Mouse (Mus musculus) heart, postnatal 0 days (tissue): ENCODE results near the gene Ano10. TPM values are rescaled to one million over a fixed set of nuclear protein-coding genes. Genes with fewer than 3 reads are reported as not detected.
A peak's percentile ranks its signal among the peaks of the same experiment; 100 is the strongest.

Experiments
- ATAC-seq: fragments of 200-750 bp; cut with Nextera tagmentation; 2 replicates; pipeline ENCODE4 v1.8.0; 2017; ENCODE audit warnings: low read depth, moderate number of reproducible peaks, moderate library complexity; ENCODE audit not compliant: insufficient read depth
- DNase-seq: peaks from one replicate; pipeline ENCODE4 v3.0.0-alpha.2; 2016; ENCODE audit warnings: low spot score
- H3K27ac ChIP-seq: fragments of 300-500 bp; sonication (generic); 2 replicates; pipeline ENCODE4 v1.5.1; 2014; ENCODE audit warnings: low read depth, mild to moderate bottlenecking
- H3K27me3 ChIP-seq: fragments of 300-500 bp; sonication (generic); 2 replicates; pipeline ENCODE4 v1.6.1; 2014; ENCODE audit warnings: low read length, mixed read lengths; ENCODE audit not compliant: control insufficient read depth, insufficient read depth
- H3K36me3 ChIP-seq: fragments of 300-500 bp; sonication (generic); replicated peaks from 2 replicates; pipeline ENCODE4 v1.6.1; 2014; ENCODE audit warnings: low read length, mixed read lengths; ENCODE audit not compliant: control insufficient read depth, insufficient read depth
- H3K4me1 ChIP-seq: fragments of 300-500 bp; sonication (generic); 2 replicates; pipeline ENCODE4 v1.6.1; 2014; ENCODE audit warnings: antibody characterized with exemption; ENCODE audit not compliant: control insufficient read depth, insufficient read depth
- H3K4me2 ChIP-seq: fragments of 300-500 bp; sonication (generic); 2 replicates; pipeline ENCODE4 v1.6.1; 2014; ENCODE audit warnings: low read depth, mild to moderate bottlenecking, low read length, moderate library complexity
- H3K4me3 ChIP-seq: fragments of 300-500 bp; sonication (generic); 2 replicates; pipeline ENCODE4 v1.5.1; 2014; ENCODE audit warnings: low read depth, low read length
- H3K9ac ChIP-seq: fragments of 300-500 bp; sonication (generic); replicated peaks from 2 replicates; pipeline ENCODE4 v1.6.1; 2014; ENCODE audit warnings: low read depth, low read length, mixed read lengths
- H3K9me3 ChIP-seq: fragments of 300-500 bp; sonication (generic); replicated peaks from 2 replicates; pipeline ENCODE4 v1.6.1; 2016; ENCODE audit warnings: low read length; ENCODE audit not compliant: control insufficient read depth
- CTCF ChIP-seq: IDR thresholded peaks from 2 replicates; pipeline ENCODE4 v1.5.1; 2016; ENCODE audit warnings: antibody characterized with exemption, control low read depth, low read depth
- EP300 ChIP-seq: IDR thresholded peaks from 2 replicates; pipeline ENCODE4 v1.6.1; 2016; ENCODE audit warnings: antibody characterized with exemption, low read depth
- WGBS: fragments of 180-500 bp; shearing (Covaris S2); extraction: QIAGEN DNeasy Blood & Tissue Kit; methylation state at CpG from one replicate; pipeline ENCODE4 v1.1.7; 2014; 5-methylcytosine and 5-hydroxymethylcytosine counted together
- polyA plus RNA-seq: library from polyadenylated mRNA; unstranded; fragments of >200 nt; fragmentation: Nextera tagmentation; extraction: Ambion mirVana; gene quantifications from 2 replicates; pipeline ENCODE4 v1.2.1, GENCODE M21; 2015
- total RNA-seq: library from RNA; depleted of rRNA; stranded (reverse); fragments of >200 nt; gene quantifications from 2 replicates; pipeline ENCODE4 v1.2.3, GENCODE M21; 2014; ENCODE audit warnings: low replicate concordance

The Ano10 gene
- total and polyA plus RNA-seq, 2 experiments from 2014 or later: 21.3 to 24.1 TPM

- H3K9ac ChIP-seq: no peak overlapping the region
- H3K4me2 ChIP-seq: no peak overlapping the region
- no peak overlapping the region for H3K27ac ChIP-seq
- no peak overlapping the region for H3K4me3 ChIP-seq
- no peak for TF ChIP-seq EP300
- no peak for TF ChIP-seq CTCF
- no peak for DNase-seq
- H3K4me1 ChIP-seq: peaks cover 16% of the 10 kb centered on the region
- H3K27me3 ChIP-seq: no peaks in the 10 kb centered on the region
- 75% methylated on average over 4 of the region's 4 CpGs for WGBS
- H3K36me3 ChIP-seq: no peaks in the 10 kb centered on the region
- no peaks in the 10 kb centered on the region for H3K9me3 ChIP-seq
- no peak for ATAC-seq
These were observed 85.9 kb downstream of the Ano10 start for GRCm38 (mm10) chr9:122208311-122208710.

- H3K27me3 ChIP-seq: no peaks in the 10 kb centered on the region
- H3K4me2 ChIP-seq: no peak overlapping the region
- no peak overlapping the region for H3K4me3 ChIP-seq
- peak; percentile 72 for ATAC-seq
- H3K36me3 ChIP-seq: no peaks in the 10 kb centered on the region
- WGBS: 31% methylated on average over 11 of the region's 11 CpGs
- no peak for TF ChIP-seq EP300
- peaks cover 21% of the 10 kb centered on the region for H3K4me1 ChIP-seq
- no peaks in the 10 kb centered on the region for H3K9me3 ChIP-seq
- H3K27ac ChIP-seq: peak overlapping the region; percentile 5; the same call in 1 of the 2 replicates
- no peak overlapping the region for H3K9ac ChIP-seq
- DNase-seq: peak; percentile 35
These were observed 88.6 kb downstream of the Ano10 start for GRCm38 (mm10) chr9:122205543-122206200.

GRCm38 (mm10) chr9:122204508-122204907 is 89.7 kb downstream of the Ano10 start:
- TF ChIP-seq CTCF: peak; percentile 15; the same call in 1 of the 2 replicates
- no peak for TF ChIP-seq EP300
- H3K9ac ChIP-seq: no peak overlapping the region
- ATAC-seq (no peak), DNase-seq (no peak)
- 75% methylated on average over 7 of the region's 7 CpGs for WGBS
- no peak overlapping the region for H3K27ac ChIP-seq
- no peaks in the 10 kb centered on the region for H3K9me3 ChIP-seq
- H3K4me1 ChIP-seq: peaks cover 23% of the 10 kb centered on the region
- H3K36me3 ChIP-seq: no peaks in the 10 kb centered on the region
- H3K4me3 ChIP-seq: no peak overlapping the region
- H3K27me3 ChIP-seq: no peaks in the 10 kb centered on the region
- no peak overlapping the region for H3K4me2 ChIP-seq

GRCm38 (mm10) chr9:122199253-122199652 is 95.0 kb downstream of the Ano10 start:
- TF ChIP-seq CTCF (peak; percentile 81), EP300 (0 out of 2 replicates have a peak, but pooled peaks have one; percentile 57)
- no peak overlapping the region for H3K4me3 ChIP-seq
- no peak overlapping the region for H3K4me2 ChIP-seq
- H3K36me3 ChIP-seq: no peaks in the 10 kb centered on the region
- H3K9me3 ChIP-seq: no peaks in the 10 kb centered on the region
- no peaks in the 10 kb centered on the region for H3K27me3 ChIP-seq
- DNase-seq (peak; percentile 78), ATAC-seq (peak; percentile 75)
- H3K27ac ChIP-seq: peak overlapping the region; percentile 46; the same call in 1 of the 2 replicates
- no peak overlapping the region for H3K9ac ChIP-seq
- H3K4me1 ChIP-seq: peaks cover 49% of the 10 kb centered on the region
- 33% methylated on average over 6 of the region's 6 CpGs for WGBS

- DNase-seq: no peak
- Histone ChIP-seq H3K27me3 (no peaks in the 10 kb centered on the region), H3K27ac (peak overlapping the region; percentile 46; the same call in 1 of the 2 replicates), H3K4me3 (no peak overlapping the region), H3K36me3 (no peaks in the 10 kb centered on the region), H3K9me3 (no peaks in the 10 kb centered on the region), H3K4me1 (peaks cover 49% of the 10 kb centered on the region), H3K4me2 (no peak overlapping the region), H3K9ac (no peak overlapping the region)
- ATAC-seq: no peak
- WGBS: 87% methylated on average over 3 of the region's 3 CpGs
- TF ChIP-seq EP300 (no peak), CTCF (no peak)
These were observed 95.6 kb downstream of the Ano10 start for GRCm38 (mm10) chr9:122198621-122199020.

DNA sequence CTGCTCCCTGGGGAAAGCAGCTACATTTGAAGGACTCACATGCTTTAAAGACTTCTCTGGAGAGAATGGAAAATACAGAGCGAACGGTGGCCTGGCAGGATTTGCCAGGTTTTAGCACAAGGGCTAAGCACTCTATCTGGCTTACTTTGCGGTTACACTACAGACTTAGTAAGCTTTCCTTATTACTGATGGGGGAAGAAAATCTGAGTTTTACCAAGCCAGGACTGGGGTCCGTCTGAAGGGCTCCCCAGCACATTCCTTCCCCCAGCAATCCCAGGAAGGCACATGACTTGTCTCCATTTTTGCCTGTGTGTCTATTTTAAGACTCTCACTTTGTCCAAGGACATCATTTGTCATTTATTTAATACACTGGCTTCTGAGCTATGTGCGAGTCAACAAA is 97.2 kb downstream of the Ano10 start:
- WGBS: 36% methylated on average over 5 of the region's 5 CpGs
- no peak overlapping the region for H3K4me3 ChIP-seq
- DNase-seq (peak; percentile 79), ATAC-seq (peak; percentile 30)
- no peak overlapping the region for H3K4me2 ChIP-seq
- H3K9ac ChIP-seq: no peak overlapping the region
- H3K36me3 ChIP-seq: no peaks in the 10 kb centered on the region
- H3K4me1 ChIP-seq: peaks cover 44% of the 10 kb centered on the region
- H3K9me3 ChIP-seq: no peaks in the 10 kb centered on the region
- no peaks in the 10 kb centered on the region for H3K27me3 ChIP-seq
- TF ChIP-seq CTCF: no peak
- no peak for TF ChIP-seq EP300
- peak overlapping the region; percentile 87 for H3K27ac ChIP-seq
